Mouse (Mus musculus) adrenal gland, adult 8-10 months (tissue): ENCODE measurements around the gene Rhox7b. TPM values are rescaled to one million over a fixed set of nuclear protein-coding genes. Genes with fewer than 3 reads are reported as not detected.
"Not testable (repeated sequence)": the region's sequence is repeated elsewhere in the genome, so short reads cannot be mapped to it uniquely, and the experiment has no call there.

Source experiments
- DNase-seq: peaks from one replicate; pipeline ENCODE4 v3.0.0; 2022
- total RNA-seq, 4 experiments: library from RNA; stranded (reverse); gene quantifications; 2 replicates each; pipeline ENCODE4 v1.2.4; 2022

The Rhox7b gene
- total RNA-seq: not detected

- not testable (repeated sequence) for DNase-seq
Measured at GRCm38 (mm10) chrX:37897132-37897531, at the start of gene Rhox7b. Rhox7b (minus strand) TSS chrX:37897232.

DNA sequence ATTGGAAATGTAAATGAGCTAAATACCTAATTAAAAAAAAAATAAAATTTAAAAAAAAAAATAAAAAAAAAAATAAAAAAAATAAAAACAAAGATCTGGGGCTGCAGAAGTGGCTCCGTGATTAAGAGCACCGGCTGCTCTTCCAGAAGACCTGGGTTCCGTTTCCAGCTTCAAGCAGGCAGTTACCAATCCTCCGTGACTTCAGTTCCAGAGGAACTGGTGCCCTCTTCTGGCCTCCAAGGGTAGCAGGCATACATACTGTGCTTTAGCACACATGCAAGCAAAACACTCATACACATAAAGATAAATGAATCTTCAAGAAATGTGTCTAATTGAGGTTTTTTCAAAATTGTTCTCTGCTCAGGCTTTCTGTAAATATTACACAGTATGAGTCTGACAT, 19.3 kb upstream of the Rhox7b start:
- no peak for DNase-seq

DNA sequence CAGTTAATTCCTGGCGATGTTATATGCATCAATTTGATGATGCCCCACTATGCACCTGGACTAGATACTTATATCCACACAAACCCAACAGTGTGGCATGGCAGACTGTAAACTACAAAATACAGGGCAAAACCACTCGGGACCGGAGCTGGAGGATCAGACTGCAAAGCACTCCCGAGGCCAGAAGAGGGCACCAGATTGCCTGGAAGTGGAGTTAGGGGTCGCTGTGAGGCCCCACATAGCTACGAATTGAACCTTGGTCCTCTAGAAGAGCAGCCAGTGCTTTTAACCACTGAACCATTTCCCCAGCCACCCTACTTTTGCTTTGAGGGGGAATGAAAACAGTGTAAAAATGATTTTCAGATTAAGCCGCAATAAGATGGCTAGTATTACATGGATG, 11.5 kb upstream of the Rhox7b start:
- no peak for DNase-seq

DNA sequence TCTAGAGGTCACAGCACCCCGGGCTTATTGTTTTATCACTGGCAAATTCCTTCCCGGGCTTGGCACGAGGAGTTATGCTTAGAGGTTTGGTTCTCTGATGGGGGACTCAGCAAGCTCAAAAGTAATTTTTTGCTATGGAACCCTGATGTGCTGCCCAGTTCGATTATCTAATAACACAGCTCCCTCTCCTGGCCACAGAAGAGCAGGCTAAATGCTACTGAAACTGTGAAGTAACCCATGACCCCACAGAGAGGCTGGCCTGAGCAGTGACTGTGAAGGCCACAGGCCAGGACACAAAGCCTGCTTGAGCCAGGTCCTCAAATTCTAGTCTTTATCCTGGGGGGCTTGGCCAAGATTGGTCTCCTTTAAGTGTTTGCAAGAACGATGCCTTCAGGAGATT, 6.7 kb upstream of the Rhox7b start:
- no peak for DNase-seq

GRCm38 (mm10) chrX:37901670-37902069, 4.6 kb upstream of the Rhox7b start, which contains the start of gene Rhox9:
Rhox9 (minus strand) TSS chrX:37901770.
- DNase-seq: not testable (repeated sequence)

- DNase-seq: no peak
Measured at GRCm38 (mm10) chrX:37878844-37879243, 18.2 kb downstream of the Rhox7b start, which contains the start of gene Rhox8. Rhox8 (minus strand) TSS chrX:37878944.

DNA sequence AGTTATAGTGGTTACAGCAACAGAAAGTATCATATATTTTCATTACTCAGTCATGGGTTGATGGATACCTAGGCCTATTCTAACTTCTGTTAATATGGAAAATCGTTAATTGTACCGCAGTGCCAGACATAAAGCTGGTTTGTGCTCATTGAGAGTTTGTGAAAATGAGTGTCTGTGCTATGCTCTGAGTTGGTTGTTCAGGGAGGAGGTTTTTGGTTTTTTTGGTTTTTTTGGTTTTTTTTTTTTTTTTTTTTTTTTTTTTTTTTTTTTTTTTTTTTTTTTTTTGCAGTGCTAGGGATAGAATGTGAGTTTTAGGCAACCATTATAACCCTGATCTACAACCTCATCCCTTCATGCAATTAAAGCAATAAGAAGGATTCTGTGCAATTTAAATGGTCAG, 25.4 kb downstream of the Rhox7b start:
- DNase-seq: no peak

Other genes with a start within 250 kb of the Rhox7b start
- not detected for gene Rhox4g, start 245.9 kb downstream of the Rhox7b start, total RNA-seq
- gene Rhox3h, start 228.5 kb downstream of the Rhox7b start, total RNA-seq: not detected
- not detected for gene Rhox2h, start 224.0 kb downstream of the Rhox7b start, total RNA-seq
- gene Rhox5, start 92.4 kb downstream of the Rhox7b start, total RNA-seq: not detected
- gene Rhox6, start 70.3 kb downstream of the Rhox7b start, total RNA-seq: not detected
- gene Rhox7a, start 65.5 kb downstream of the Rhox7b start, total RNA-seq: not detected
- gene Rhox8, start 18.3 kb downstream of the Rhox7b start, total RNA-seq: not detected
- not detected for gene Rhox9, start 4.5 kb upstream of the Rhox7b start, total RNA-seq
- not detected for gene Btg1-ps1, start 121.6 kb upstream of the Rhox7b start, total RNA-seq
- gene Btg1-ps2, start 145.9 kb upstream of the Rhox7b start, total RNA-seq: under 1 TPM in 2 of 4 experiments, not detected in 2; 0.46 to 0.52 TPM
- gene Rhox10, start 169.2 kb upstream of the Rhox7b start, total RNA-seq: not detected
- not detected for gene Rhox11, start 187.9 kb upstream of the Rhox7b start, total RNA-seq
- gene Rhox12, start 213.7 kb upstream of the Rhox7b start, total RNA-seq: not detected
- gene Rhox13, start 224.0 kb upstream of the Rhox7b start, total RNA-seq: not detected